ENCODE assay signal across 25 mouse cellular contexts in the genomic region with DNA sequence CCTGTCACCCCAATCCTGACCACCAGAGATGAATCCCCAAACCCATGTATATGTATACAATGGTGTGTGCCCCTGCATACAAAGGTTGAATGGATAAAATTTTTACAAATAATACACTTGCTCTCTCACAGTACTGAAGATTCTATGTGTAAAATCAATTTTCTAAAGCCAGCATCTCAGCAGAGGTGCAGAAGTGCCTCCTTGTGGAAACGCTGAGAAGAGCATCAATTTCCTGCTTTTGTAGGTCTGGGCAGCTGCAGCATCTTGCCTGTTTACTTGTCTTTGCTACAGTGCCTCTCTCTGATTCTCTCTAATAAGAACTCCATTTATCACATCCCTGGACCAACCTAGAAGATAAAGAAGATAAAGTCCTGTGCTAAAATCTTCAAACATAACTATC. TPM values are rescaled to one million over a fixed set of nuclear protein-coding genes. Genes with fewer than 3 reads are reported as not detected.
DNase-seq lines count a peak whose midpoint lies in the region; TF ChIP-seq lines count a peak whose summit lies in the region.
"Had no signal": no experiment of that assay in that cellular context is flagged by ENCODE, and none has a peak within 500 bp of the region (broad histone marks: within the 10 kb centered on the region; RNA-seq: fewer than 3 reads in every experiment).

No protein-coding gene starts in this region.

- peak; percentile 23 to 47; a peak in 2 of 4 replicates for TF ChIP-seq CTCF in CH12.LX (conservative IDR thresholded peaks at IDR 0.05 in 1 of 2, IDR thresholded peaks at IDR 0.05 in 1 of 2; ENCODE audit: low read depth in 2 of 2, low read length in 2 of 2)

- peak; percentile 12 for DNase-seq in embryo, embryonic 10 days (ENCODE audit: low spot score)
- no peak for DNase-seq in embryo, embryonic 9.5 days (ENCODE audit: extremely low spot score)
- peak; percentile 13 to 35 for DNase-seq in layer of hippocampus, postnatal 10 days (ENCODE audit: low spot score in 2 of 2)
- no peak for DNase-seq in layer of hippocampus, adult 9-10 months (ENCODE audit: low spot score)
- DNase-seq in CH12.LX (ENCODE audit: extremely low read depth) = peak; percentile 12
- DNase-seq in embryo, embryonic 10.5 days (ENCODE audit: low spot score) = peak; percentile 17
- no peak for DNase-seq in gastrocnemius, postnatal 25 days
- DNase-seq in cerebellum, postnatal 4 days (ENCODE audit: low spot score in 2 of 2) = no peak
- DNase-seq: adrenal gland, postnatal 10 days; cerebellum, adult 9-10 months; kidney, adult 11 months; kidney, postnatal 25 days; lung, postnatal 36 days; right cerebral cortex, postnatal 14 days; thymus, adult 2 months had no signal

- no peak for TF ChIP-seq POLR2A in CH12.LX (IDR thresholded peaks at IDR 0.05; ENCODE audit: low read depth, low read length)

- no peak overlapping the region for H3K4me2 ChIP-seq in CH12.LX (ENCODE audit: insufficient read depth, low read depth, poor library complexity, severe bottlenecking)
- H3K4me2 ChIP-seq: heart, embryonic 13.5 days; limb, embryonic 12.5 days; liver, embryonic 15.5 days had no signal

- dilution Hi-C loops in CH12.LX (cut with MboI; ENCODE audit: extremely low pct_ligation_motif_present, extremely low pct_unique_long_range_greater_than_20kb, low sequenced_read_pairs) = no loop called here

- no peaks in the 10 kb centered on the region for H3K9me3 ChIP-seq in CH12.LX (replicated peaks; ENCODE audit: low read length)
- H3K9me3 ChIP-seq: G1E; heart, embryonic 13.5 days; liver, embryonic 15.5 days; midbrain, embryonic 10.5 days had no signal

- peak; percentile 33 for TF ChIP-seq RAD21 in CH12.LX (IDR thresholded peaks at IDR 0.05; ENCODE audit: low read depth, low read length)

- H3K27ac ChIP-seq in CH12.LX (ENCODE audit: insufficient read depth, low read depth) = no peak overlapping the region
- H3K27ac ChIP-seq: heart, embryonic 13.5 days; limb, embryonic 12.5 days; liver, embryonic 15.5 days; midbrain, embryonic 10.5 days had no signal

- no peaks in the 10 kb centered on the region for H3K36me3 ChIP-seq in CH12.LX (replicated peaks in 1 of 2; ENCODE audit: control insufficient read depth in 1 of 2, insufficient read depth in 1 of 2, low read length in 1 of 2)
- H3K36me3 ChIP-seq: G1E; heart, embryonic 13.5 days; limb, embryonic 12.5 days; liver, embryonic 15.5 days; midbrain, embryonic 10.5 days had no signal

- H3K4me1 ChIP-seq in CH12.LX (ENCODE audit: control insufficient read depth in 1 of 2, insufficient read depth in 2 of 2) = no peaks in the 10 kb centered on the region
- H3K4me1 ChIP-seq: heart, embryonic 13.5 days; limb, embryonic 12.5 days; liver, embryonic 15.5 days; midbrain, embryonic 10.5 days had no signal

- no peaks in the 10 kb centered on the region for H3K27me3 ChIP-seq in CH12.LX (replicated peaks)
- H3K27me3 ChIP-seq: heart, embryonic 13.5 days; limb, embryonic 12.5 days; liver, embryonic 15.5 days had no signal

- H3K9ac ChIP-seq in CH12.LX (ENCODE audit: insufficient read depth, low read depth) = no peak overlapping the region
- H3K9ac ChIP-seq: heart, embryonic 13.5 days; limb, embryonic 12.5 days; liver, embryonic 15.5 days had no signal

- in situ Hi-C loops in CH12.LX (cut with MboI; ENCODE audit: low pct_ligation_motif_present, low pct_unique_long_range_greater_than_20kb, low sequenced_read_pairs) = no loop called here

- H3K79me2 ChIP-seq in CH12.LX (replicated peaks; ENCODE audit: control insufficient read depth, extremely low read depth, insufficient read depth, poor library complexity, severe bottlenecking) = no peaks in the 10 kb centered on the region

- TF ChIP-seq EP300 in CH12.LX (IDR thresholded peaks at IDR 0.05; ENCODE audit: low read length) = no peak

- no peak overlapping the region for H3K4me3 ChIP-seq in CH12.LX (replicated peaks in 1 of 3; ENCODE audit: low read depth in 2 of 3, low read length in 2 of 3, poor library complexity in 1 of 3)
- H3K4me3 ChIP-seq: heart, embryonic 13.5 days; limb, embryonic 12.5 days; liver, embryonic 15.5 days; midbrain, embryonic 10.5 days had no signal

TF ChIP-seq in CH12.LX, 34 proteins besides CTCF, POLR2A, EP300 and RAD21:
- no peak for TF ChIP-seq ZMIZ1 (IDR thresholded peaks at IDR 0.05; ENCODE audit: low read depth, low read length)
- TF ChIP-seq TCF12 (IDR thresholded peaks at IDR 0.05; ENCODE audit: low read depth, low read length) = no peak
- peak; percentile 24 for TF ChIP-seq SMC3 (IDR thresholded peaks at IDR 0.05; ENCODE audit: low read depth, low read length)

RNA-seq across cellular contexts. Expression of a gene that starts 32.1 kb away (rescaled TPM):
- total RNA-seq in layer of hippocampus, postnatal 10 days (2021) = not detected
- total RNA-seq in CH12.LX (2012; rRNA removed) (not detected in 2 replicates), CH12.LX (2014; rRNA removed) (not detected in 2 replicates)
- polyA plus RNA-seq in CH12.LX (2012; ENCODE audit: insufficient read length, low read depth) = not detected in 2 replicates
- total RNA-seq in gastrocnemius, postnatal 25 days (2021) = not detected
- total RNA-seq: adrenal gland, postnatal 10 days; granulocyte monocyte progenitor cell, adult 5-6 weeks; hematopoietic stem cell, adult 5-6 weeks; layer of hippocampus, postnatal 25 days had no signal
- polyA plus RNA-seq: embryonic facial prominence, embryonic 14.5 days; forebrain, embryonic 11.5 days; G1E; heart, embryonic 13.5 days; limb, embryonic 12.5 days; liver, embryonic 15.5 days; midbrain, embryonic 10.5 days; thymus, adult 2 months had no signal

Comparison
In these comparisons a context has a peak if more than half of its experiments do, and no peak if none do; other contexts are left out.
1. DNase-seq: peak in embryo, embryonic 10 days (single experiment), layer of hippocampus, postnatal 10 days (2 of 2), CH12.LX (single experiment) and embryo, embryonic 10.5 days (single experiment); none in embryo, embryonic 9.5 days (single experiment), layer of hippocampus, adult 9-10 months (single experiment), gastrocnemius, postnatal 25 days (single experiment) and cerebellum, postnatal 4 days (0 of 2).